Mouse (Mus musculus) brain, embryonic 14.5 days (tissue): ENCODE measurements around the gene Stx1a.

Source experiments
- CTCF ChIP-seq: fragments of 200-500 bp; IDR thresholded peaks from 2 replicates; pipeline ENCODE4 v1.5.1; 2012; ENCODE audit warnings: inconsistent platforms, mild to moderate bottlenecking, moderate library complexity, borderline replicate concordance; ENCODE audit not compliant: insufficient read depth, insufficient read length; ENCODE audit errors: extremely low read depth
- POLR2A ChIP-seq: fragments of 200-500 bp; IDR thresholded peaks from 2 replicates; pipeline ENCODE4 v1.6.1; 2012; ENCODE audit warnings: mild to moderate bottlenecking, inconsistent platforms, borderline replicate concordance; ENCODE audit not compliant: poor library complexity, insufficient read depth, insufficient read length, severe bottlenecking; ENCODE audit errors: extremely low read depth

DNA sequence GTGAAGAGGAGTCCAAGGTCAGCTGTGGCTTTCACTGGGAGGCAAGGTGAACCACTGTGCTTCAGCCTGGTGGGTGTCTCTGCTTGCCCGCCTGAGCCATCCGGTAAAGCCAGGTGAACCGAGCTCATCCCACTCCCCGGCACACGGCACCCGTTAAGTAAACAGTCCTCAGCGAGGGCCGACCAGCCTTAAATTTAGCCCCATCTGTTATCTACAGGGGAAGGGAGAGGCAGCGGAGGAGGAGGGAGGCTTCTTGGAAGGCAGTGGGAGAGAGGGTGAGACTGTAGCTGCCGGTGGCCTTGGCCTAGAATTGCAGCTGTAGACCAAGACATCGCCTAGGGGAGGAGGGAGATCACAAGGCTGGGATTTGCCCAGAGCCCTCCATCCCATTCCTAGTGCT lies 17.5 kb downstream of the Stx1a start:
- TF ChIP-seq CTCF = no peak
- TF ChIP-seq POLR2A = no peak
